Mouse (Mus musculus): Measurements from ENCODE around the gene Rnf217.

Rnf217 gene

DNA sequence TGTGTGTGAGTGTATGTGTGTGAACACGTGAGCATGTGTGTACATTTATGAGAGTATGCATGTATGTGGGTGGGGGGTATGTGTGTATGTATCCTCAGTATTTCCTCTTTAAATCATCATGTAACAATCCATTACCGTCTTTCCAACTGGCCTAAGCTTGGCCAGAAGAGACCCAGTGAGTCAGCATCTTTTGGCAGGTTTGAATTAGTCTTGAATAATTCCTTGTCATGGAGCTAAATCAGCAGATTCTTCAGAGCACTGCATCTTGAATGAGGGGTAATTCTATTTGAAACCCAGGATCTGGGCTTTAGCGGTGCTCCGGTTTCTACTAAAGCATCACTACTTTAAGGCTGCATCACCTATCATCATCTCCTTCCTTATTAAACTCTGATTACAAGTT, 55.7 kb downstream of the Rnf217 start:
- DNase-seq (ENCODE audit: low spot score), result no peak

DNA sequence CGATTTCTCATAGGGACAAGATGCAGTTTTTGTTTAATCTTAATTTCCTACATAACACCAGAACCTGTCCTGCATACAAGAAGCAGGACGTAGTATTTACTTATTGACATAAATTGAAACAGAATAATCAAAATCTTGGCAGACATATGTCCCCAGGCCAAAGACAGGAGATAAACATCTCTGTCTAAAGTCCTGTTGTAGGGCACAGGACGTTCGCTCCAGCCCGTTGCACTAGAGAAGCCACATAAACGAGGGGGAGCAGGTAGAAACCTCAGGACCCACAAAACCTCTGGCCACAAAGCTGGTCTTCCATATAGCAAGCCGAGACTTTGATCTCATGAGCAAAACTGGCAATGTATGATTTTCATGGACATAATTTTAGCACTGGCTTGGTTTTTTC, 57.1 kb downstream of the Rnf217 start:
- DNase-seq (ENCODE audit: low spot score), result no peak

DNA sequence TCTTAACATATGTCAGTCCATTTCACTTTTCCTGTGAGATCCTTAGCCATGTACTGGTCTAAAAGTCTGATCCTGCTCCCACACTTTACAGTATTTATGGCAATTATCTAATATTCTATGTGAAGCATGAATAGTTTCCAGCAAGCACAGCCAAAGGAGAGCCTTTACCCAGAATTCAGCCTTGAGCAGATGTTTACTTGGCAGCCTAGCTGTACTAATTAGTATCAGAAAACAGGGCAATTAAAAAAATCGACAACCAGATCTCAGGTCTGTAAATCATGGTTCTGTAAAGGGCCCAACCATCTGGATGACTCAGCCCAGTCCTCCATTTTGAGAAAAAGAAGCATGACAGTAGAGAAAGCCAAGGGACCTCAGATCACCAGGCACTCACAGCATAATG, 57.6 kb downstream of the Rnf217 start:
- no peak for DNase-seq (ENCODE audit: low spot score)

DNA sequence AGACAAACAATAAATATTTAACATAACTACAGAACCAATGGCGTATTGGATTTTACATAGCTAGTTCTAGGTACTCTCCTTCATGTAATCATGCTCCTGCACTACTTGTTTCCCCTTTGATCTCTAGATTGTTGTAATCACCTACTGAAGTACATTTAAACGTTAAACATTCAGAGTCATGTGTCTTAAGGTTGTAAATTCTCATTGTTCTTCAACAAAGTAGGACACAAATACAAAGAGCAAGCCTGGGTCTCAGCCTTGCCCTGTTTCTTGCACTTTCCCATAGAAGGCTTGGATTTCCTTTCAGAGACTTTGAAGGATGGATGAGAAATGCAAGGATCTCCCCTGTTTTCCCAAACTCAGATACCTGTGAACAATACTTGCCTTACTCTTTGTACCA, 61.8 kb downstream of the Rnf217 start:
- DNase-seq (ENCODE audit: low spot score), result no peak

DNA sequence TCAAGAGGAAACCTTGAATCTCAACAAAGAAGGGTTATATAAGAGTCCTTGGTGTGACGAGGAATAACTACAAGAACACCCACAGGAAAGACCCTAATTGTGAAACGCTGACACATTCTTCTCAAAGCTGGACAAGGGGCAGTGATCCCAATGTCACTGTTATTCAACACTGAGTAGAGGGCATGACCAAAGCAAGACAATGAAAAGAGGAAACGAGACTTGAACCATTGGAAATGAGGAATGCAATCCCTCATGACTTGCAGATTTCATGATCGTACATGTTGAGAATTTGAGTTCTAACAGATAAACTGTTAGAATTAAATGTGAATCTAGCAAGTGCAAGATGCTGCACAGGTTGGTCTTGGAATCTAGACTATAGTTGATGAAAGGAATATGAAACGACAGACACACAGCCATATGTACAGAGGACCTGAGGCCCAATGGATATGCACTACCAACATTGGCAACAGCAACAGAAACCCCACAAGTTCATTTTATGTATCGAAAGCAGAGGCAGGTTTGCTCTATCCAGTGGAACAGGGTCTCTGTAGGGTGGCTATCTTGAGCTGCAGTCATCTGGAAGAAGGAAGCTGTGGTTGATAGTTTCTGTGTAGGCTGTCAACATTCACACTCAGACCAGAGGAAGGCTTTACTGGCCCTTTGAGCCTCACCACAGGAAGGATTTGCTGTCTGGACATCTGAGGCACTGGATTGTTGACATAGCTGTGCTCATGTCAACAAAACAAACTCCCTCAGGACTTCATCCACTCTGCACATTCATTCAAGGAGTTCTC, 64.6 kb downstream of the Rnf217 start:
- no peak for DNase-seq (ENCODE audit: low spot score)

DNA sequence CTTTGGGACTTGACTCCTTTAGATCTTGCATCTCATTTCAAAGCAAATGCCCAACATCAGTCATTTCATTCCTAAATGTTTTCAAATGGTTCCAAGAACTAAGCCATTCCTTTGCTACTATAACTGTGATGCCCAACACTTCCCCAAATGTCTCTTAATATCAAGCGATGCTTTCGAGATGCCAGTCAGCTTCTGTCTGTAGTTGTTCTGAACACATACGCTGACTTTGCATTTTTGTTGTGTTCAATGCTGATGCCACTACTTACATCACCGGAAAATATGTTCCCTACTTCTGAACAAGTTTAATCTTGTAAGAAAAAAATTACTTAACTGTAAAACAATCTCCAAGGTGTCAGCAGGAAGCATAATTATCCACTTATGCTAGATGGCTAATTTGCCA, 68.5 kb downstream of the Rnf217 start:
- DNase-seq (ENCODE audit: low spot score), result no peak

DNA sequence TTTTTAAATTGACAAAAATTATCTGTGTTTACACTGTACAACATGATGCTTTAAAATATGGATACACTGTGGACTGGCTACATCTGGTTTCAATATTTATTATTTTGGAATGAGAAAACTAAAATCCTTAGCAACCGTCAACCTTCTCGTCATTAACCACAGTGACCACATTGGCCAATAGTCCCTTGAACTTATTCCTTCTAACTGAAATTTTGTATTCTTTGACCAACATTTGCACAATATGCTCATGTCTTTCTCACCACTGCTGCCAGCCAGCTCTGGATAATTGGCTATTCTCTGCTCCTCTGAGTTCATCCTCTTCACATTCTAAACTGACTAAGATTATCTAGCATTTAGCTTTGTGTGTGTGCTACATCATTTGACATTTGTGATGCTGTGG, 69.6 kb downstream of the Rnf217 start:
- DNase-seq (ENCODE audit: low spot score), result no peak

DNA sequence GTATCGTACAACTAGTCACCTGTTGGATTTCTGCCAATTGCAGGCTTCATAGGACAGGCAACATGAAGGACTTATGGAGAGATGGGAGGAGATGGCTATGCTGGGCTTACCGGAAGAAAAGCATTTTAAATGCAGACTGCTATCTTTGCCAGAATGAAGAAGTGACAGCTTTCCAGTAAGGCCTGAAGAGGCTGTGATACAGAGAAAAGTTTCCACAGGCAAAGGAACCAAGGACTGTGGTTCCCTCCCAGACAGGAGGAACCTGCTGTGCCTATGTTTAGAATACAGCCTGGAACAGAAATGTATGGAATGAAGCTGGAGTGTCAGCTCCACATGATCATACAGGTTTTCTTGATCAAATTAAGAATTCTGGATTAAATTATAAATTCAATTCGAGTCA, 70.3 kb downstream of the Rnf217 start:
- no peak for DNase-seq (ENCODE audit: low spot score)

DNA sequence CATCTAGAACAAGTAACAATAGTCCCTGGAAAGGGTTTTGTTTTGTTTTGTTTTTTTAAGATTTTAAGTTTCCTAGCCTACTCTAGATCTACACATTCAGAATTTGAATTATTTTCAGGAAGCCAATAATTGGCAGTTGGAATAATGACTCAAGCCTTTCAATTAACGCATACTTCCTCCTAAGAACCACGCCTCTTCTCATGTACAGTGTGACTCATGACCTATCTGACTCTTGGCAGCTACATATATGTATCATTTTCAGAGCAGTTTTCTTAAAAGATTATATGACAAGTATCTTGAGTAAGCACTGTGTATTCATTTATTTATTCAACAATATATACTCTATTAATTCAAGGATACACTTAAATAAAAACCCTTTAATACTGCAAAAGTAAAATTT, 70.7 kb downstream of the Rnf217 start:
- DNase-seq (ENCODE audit: low spot score), result no peak

DNA sequence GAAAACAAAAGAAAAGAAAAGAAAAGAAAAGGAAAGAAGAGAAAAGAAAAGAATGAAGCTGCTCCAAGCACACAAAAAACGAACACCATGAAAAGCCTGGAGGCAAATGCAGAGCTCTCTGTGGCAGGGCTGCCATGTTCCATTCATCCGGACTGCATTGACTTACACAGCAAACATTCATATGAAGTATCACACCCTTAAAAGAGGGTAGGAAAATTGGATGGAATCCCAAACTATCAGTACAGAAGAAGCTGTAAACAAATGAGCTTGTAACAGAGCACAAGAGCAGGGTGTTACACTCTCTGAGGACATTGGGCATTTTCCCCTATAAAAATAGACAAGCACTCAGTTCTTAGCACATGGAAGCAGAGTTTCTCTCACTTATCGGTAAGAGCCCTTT, 71.8 kb downstream of the Rnf217 start:
- DNase-seq (ENCODE audit: low spot score), result no peak

DNA sequence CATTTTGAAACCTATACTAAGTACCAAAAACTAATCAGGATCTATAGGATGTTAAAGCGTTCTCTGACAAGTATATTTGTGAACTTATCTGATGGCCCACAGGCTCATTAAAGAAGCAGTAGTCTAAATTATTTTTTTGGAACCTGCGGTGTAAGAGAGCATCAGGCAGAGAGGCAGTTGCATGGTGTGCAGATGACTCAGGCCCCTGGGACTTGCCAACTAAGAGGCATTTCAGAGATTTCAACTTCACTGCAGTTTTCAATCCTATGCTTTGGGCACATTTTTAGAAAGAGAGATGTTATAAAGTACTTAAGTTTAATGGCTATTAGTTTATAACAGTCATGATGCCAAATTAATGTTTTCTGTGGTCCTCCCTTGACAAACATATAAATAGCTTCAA, 73.9 kb downstream of the Rnf217 start:
- no peak for DNase-seq (ENCODE audit: low spot score)

DNA sequence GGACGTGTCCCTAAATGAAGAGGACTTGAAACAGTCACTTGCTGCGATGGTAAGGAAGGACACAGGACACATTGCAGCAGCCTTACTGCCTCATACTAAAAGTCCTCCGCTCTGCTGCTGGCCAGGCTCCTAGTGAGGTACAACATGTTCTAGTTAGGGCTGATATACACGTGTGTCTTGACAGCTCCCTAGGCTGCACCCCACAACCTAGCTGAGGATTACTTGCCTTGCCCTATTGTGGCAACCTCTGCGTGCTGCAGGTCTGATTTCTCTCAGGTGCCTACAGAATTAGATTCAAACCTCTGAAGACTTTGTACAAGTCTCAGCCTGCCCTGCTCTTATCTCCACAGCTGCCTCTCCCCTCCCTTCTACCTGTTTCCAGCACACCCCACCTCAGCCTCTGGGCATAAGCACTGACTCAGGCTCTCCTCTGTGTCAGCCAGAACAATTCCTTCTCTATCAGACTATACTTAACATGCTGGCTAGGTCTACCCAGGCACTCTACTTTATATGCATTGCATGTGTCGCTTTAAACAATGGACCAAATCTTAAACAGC, 75.6 kb downstream of the Rnf217 start:
- no peak for DNase-seq (ENCODE audit: low spot score)

DNA sequence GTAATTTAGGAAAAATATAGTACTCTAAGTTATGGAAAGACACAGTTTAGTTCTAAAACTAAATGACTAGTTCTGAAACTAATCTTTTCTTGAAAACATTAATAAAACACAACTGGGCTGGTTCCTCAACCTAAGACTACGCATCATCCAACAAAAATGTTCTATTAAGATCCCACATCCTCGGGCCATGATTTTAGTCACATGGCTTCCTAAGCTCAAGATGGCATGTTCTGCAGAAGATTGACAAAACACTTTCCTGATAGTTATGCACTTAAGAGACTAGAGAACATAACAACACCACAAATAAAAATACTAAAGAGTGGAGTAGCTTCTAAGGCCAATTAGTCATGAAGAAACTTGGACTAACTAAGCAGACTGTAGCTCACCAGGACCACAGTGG, 76.2 kb downstream of the Rnf217 start:
- no peak for DNase-seq (ENCODE audit: low spot score)

DNA sequence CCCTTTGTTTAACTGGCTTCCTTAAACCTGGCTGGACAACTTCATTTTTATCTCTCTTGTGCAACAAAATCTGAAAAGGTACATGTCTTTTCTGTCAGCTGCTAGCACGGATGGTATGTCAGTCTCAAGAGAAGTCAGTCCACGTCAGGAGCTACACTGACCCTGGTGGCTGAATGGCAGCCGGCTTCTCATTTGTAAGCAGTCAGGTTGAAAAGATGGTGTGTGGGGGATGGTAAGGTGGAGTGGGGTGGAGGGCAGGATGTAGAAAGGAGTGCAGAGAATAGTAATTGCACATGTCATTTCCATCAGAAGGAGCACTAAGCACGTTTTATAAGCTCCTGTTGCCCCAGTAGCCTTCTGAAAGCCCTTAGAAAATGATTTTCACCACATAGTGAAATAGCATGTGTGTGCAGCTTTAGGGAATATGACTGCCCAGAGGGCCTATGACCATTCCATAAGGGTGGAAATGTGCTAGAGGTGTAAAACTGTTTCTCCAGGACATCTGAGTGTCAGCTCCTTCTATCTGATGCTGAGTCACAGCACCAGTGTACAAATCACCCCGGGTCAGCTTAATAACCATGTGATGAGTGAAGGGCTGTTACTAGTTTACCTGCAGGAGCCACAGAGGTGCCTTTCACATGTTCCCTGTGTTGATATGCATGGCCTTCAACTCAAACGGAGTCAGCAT, 80.5 kb downstream of the Rnf217 start:
- no peak for DNase-seq (ENCODE audit: low spot score)

DNA sequence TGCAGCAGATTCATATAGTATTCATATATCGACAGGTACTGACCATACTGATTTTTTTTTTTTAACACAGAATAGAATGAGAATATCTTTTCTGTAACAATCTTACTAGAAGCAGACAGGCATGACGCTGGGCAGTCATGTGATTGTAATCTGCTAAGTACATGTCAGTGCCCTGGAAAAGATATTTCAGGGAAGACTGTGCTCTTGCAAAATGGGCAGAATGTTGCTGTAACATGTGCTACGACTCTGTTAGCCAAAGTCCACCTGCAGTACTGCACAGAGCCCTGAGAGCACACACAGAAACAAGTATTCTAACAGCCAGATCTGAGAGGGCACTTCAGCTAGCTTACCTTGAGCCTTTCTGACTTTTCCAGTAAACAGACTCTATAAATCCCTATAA, 83.3 kb downstream of the Rnf217 start:
- no peak for DNase-seq (ENCODE audit: low spot score)

DNA sequence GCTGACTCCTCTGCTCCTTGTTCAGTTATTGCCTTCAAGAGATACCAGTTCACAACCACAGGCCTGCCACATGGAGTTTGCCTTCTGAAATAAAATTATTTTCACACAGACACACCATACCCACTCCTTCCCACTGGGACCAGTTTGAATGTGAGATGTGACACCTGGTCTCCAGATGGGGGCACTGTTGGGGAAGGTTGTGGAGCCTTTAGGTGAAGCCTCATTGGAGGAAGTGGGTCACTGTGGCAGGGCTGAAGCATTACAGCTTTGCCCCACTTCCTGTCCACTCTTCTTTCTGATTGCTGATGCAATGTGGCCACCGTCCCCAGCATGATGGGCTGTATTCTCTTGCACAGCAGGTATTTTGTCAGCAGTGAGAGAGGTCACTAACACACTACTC, 89.6 kb downstream of the Rnf217 start:
- DNase-seq (ENCODE audit: low spot score), result no peak

DNA sequence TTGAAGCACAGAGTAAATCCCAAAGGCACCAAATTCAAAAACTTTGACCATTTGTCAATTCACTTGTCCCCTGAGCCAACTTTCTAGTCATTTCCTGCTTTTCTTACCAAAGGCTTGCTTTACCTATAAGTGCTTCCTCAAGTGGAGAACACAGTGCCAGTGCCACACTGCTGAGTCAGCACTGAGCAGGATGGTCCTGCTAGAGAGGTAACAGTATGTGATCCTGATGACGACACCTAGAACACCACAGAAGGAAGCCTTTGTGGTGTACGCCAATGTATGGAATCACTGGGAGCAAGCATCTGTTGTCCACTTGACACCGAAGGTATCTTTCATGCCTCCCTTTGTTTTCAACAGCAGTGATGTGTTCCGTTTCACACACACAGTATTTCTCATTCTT, 90.8 kb downstream of the Rnf217 start:
- no peak for DNase-seq (ENCODE audit: low spot score)

DNA sequence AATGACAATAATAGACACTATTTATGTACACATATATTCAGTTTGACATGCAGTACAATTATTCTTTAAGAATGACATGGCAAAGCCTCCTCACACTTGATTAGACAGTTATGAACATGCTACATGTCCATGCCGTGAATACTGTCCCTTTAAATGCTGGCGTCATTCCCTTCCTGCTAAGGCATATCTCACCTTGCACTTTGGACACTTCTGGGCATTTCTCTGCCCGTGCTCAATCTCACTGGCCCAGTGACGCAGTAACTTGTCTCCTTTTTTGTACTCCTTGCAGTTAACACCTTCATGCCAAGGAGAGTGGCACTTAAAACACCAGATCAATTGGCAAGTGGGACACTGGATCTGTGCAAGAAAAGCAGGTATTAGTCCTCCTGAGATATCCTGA, 91.8 kb downstream of the Rnf217 start:
- no peak for DNase-seq (ENCODE audit: low spot score)

DNA sequence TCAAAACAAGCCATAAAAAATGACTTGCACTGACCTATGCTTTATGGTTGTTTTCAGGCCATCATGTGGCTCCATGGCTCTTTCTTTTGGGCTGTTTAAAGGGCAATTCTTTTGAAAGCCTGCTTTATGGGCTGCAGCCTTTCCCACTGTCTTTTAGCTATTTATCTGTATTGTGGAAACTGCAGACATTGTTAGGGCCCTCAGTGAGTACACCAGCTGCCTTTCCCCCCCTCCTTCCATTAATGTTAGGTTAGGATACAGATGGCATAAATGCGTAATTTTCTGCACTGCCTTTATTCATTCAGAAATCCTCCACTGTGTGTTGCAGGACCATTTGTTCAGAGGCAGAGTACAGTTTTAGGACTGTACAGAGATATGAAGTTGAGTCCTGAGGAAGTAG, 93.1 kb downstream of the Rnf217 start:
- DNase-seq (ENCODE audit: low spot score), result no peak

DNA sequence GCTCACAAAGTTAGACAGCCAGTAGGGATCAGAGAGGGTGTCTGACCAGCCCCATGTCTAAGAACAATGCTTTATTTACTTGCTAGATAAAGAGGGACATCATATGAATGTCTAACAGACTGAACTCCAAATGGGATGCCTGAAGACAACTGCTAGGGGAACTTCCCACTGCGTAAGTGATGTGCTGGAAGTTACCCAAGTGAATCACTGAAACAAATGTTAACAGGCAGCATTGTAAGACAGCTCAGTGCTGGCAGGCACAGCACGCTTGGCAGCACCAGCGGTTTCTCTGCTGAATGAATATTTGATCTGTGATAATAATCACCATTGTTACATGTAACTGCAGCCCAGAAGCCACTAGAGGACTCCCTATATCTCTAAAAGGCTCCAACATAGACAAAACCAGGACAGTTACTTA, 104.8 kb downstream of the Rnf217 start:
- DNase-seq (ENCODE audit: low spot score), result no peak

DNA sequence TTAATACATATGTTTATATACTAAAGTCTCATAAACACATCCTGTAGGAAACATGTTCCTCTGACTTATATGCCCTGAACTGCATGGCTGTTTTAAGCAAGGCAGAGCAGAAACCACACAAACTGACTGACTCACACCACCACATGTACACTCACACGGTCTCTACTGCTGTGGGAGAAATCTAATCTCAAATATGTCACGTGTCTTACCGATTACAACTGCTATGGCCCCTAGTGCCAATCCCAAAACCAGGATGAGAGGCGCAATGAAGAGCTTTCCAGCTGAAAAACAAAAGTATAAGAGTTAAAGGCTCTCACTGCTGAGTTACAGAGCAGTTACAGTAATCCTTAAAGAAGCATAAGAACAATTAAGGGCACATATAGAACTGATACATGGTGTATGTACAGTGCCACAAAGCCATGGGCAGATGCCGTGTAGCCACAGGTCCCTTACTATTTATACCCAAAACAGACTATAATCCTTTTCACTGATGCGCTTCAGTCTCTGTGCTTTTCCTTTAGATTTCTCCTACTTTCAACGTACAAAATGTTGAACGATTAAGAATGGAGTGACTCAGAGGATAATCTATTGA, 105.3 kb downstream of the Rnf217 start:
- no peak for DNase-seq (ENCODE audit: low spot score)

DNA sequence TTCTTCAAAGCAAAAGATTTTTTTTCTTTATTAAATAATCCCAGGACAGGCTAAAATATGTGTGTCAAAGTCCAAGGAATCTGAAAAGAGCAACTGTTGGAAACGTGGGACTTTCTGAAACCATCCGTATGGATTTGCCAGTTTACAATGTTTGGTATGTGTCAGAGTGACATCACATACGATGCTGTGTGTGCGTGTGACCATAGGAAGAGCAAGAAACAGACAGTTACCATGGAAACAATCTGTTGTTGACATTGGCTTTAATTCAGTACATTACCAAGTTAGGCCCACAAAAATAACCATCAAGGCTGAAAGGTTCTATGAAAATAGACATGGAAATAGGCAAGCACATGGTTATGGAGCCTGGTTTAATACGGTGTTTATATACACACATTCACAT, 107.3 kb downstream of the Rnf217 start:
- no peak for DNase-seq (ENCODE audit: low spot score)

DNA sequence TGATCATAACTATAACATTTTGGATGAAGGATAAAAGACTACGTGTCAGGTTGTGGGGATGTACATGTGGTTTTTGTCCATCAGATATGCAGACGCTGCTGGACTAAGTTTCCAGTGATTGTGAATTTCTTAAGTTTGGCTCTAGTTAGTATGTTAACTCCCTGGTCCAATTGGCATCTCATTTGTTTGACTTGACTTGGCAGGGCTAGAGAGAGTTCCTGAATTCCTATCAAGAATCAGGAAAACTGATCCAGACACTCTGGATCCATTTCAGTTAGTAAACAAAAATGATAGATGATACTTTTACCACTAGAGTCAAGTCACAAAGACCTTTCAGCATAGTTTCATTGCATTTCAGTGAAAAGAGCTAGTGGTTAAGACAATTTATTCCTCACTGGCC, 112.1 kb downstream of the Rnf217 start:
- DNase-seq (ENCODE audit: low spot score), result no peak

Measured in ovary, postnatal 14 days (tissue).